Mouse (Mus musculus) v-Abl transformed pro-B cells (cell line): ENCODE results near the gene Emsy.

Source experiments
- in situ Hi-C, 2 experiments: fragments of 400-800 bp; cut with MboI; formaldehyde crosslinking; loops; one replicate each; pipeline ENCODE4 v1.15.1; 2025; ENCODE audit not compliant: unreplicated experiment in 2 of 2

Gene Emsy

GRCm38 (mm10) chr7:98584555-98584954 lies 72.0 kb downstream of the Emsy start:
- in situ Hi-C loops, result loop anchor here in 1 of 2 experiments (10.0 kb wide), 1 partner anchor 100 kb away; the partner anchor contains the start of gene Lrrc32

- in situ Hi-C loops, result loop anchor here in 1 of 2 experiments (10.0 kb wide), 1 partner anchor 96 kb away; the partner anchor contains the start of gene Lrrc32
Observed at GRCm38 (mm10) chr7:98581266-98581665, 75.3 kb downstream of the Emsy start.

- in situ Hi-C loops, result loop anchor here in 1 of 2 experiments (10.0 kb wide), 1 partner anchor 96 kb away; the partner anchor contains the start of gene Lrrc32
Observed at GRCm38 (mm10) chr7:98580441-98580840, 76.1 kb downstream of the Emsy start.

GRCm38 (mm10) chr7:98579731-98580130 lies 76.9 kb downstream of the Emsy start:
- in situ Hi-C loops, result loop anchor here in 1 of 2 experiments (10.0 kb wide), 1 partner anchor 95 kb away; the partner anchor contains the start of gene Lrrc32

- in situ Hi-C loops, result no loop called here
Observed at GRCm38 (mm10) chr7:98577461-98577860, 79.1 kb downstream of the Emsy start.

- in situ Hi-C loops, result no loop called here
Observed at GRCm38 (mm10) chr7:98575651-98576239, 80.8 kb downstream of the Emsy start.

GRCm38 (mm10) chr7:98574771-98575191 lies 81.8 kb downstream of the Emsy start:
- in situ Hi-C loops, result loop anchor here in 1 of 2 experiments (5.0 kb wide), 1 partner anchor 47 kb away; no protein-coding TSS in a partner anchor

- in situ Hi-C loops, result loop anchor here in 1 of 2 experiments (5.0 kb wide), 1 partner anchor 47 kb away; no protein-coding TSS in a partner anchor
Observed at GRCm38 (mm10) chr7:98574271-98574670, 82.3 kb downstream of the Emsy start.

- in situ Hi-C loops, result loop anchor here in 1 of 2 experiments (5.0 kb wide), 1 partner anchor 46 kb away; no protein-coding TSS in a partner anchor
Observed at GRCm38 (mm10) chr7:98573231-98573781, 83.3 kb downstream of the Emsy start.

GRCm38 (mm10) chr7:98572223-98572868 lies 84.2 kb downstream of the Emsy start:
- in situ Hi-C loops, result loop anchor here in 1 of 2 experiments (5.0 kb wide), 1 partner anchor 45 kb away; no protein-coding TSS in a partner anchor

- in situ Hi-C loops, result loop anchor here in 1 of 2 experiments (5.0 kb wide), 1 partner anchor 44 kb away; no protein-coding TSS in a partner anchor
Observed at GRCm38 (mm10) chr7:98570824-98571505, 85.6 kb downstream of the Emsy start.

- in situ Hi-C loops, result no loop called here
Observed at GRCm38 (mm10) chr7:98567056-98567455, 89.5 kb downstream of the Emsy start.

- in situ Hi-C loops, result no loop called here
Observed at GRCm38 (mm10) chr7:98564607-98565364, 91.8 kb downstream of the Emsy start.

- in situ Hi-C loops, result no loop called here
Observed at GRCm38 (mm10) chr7:98563991-98564390, 92.6 kb downstream of the Emsy start.

GRCm38 (mm10) chr7:98562966-98563365 lies 93.6 kb downstream of the Emsy start:
- in situ Hi-C loops, result no loop called here

GRCm38 (mm10) chr7:98562186-98562585 lies 94.4 kb downstream of the Emsy start:
- in situ Hi-C loops, result no loop called here

GRCm38 (mm10) chr7:98561556-98562164 lies 94.9 kb downstream of the Emsy start:
- in situ Hi-C loops, result no loop called here

- in situ Hi-C loops, result no loop called here
Observed at GRCm38 (mm10) chr7:98558128-98558921, 98.3 kb downstream of the Emsy start.
